Mouse (Mus musculus): Measurements from ENCODE around the gene Rasgrp2. TPM values are rescaled to one million over a fixed set of nuclear protein-coding genes. Genes with fewer than 3 reads are reported as not detected.

Rasgrp2 gene
- total and polyA plus RNA-seq, 3 experiments = 176 to 233 TPM; not detected in 1

- no peak for DNase-seq (ENCODE audit: low read depth, low spot score)
- H3K79me2 ChIP-seq (ENCODE audit: control insufficient read depth, insufficient read depth, low read length, poor library complexity) = peaks cover 34% of the 10 kb centered on the region
- H3K27me3 ChIP-seq (ENCODE audit: control insufficient read depth in 1 of 2, insufficient read depth in 2 of 2, low read length in 2 of 2) = no peaks in the 10 kb centered on the region
- no peaks in the 10 kb centered on the region for H3K9me3 ChIP-seq (replicated peaks; ENCODE audit: insufficient read depth, low read length)
- H3K4me3 ChIP-seq (ENCODE audit: control insufficient read depth in 1 of 2, insufficient read depth in 1 of 2, low read depth in 2 of 2, low read length in 2 of 2) = peak overlapping the region; percentile 56 to 90
- TF ChIP-seq JUND (IDR thresholded peaks at IDR 0.05; ENCODE audit: low read depth, low read length) = no peak
- TF ChIP-seq SIN3A (IDR thresholded peaks at IDR 0.05; ENCODE audit: low read length) = peak; percentile 82
- TF ChIP-seq KAT2A (conservative IDR thresholded peaks at IDR 0.05; ENCODE audit: low read depth, low read length) = no peak
- no peak for TF ChIP-seq MEF2A (IDR thresholded peaks at IDR 0.05; ENCODE audit: extremely low read depth, insufficient replicate concordance, low read depth, low read length, poor library complexity, severe bottlenecking)
- no peak for TF ChIP-seq MYC (IDR thresholded peaks at IDR 0.05; ENCODE audit: low read depth, low read length)
- 0 out of 2 replicates have a peak, but pooled peaks have one; percentile 23 for TF ChIP-seq TCF12 (IDR thresholded peaks at IDR 0.05; ENCODE audit: low read depth, low read length)
- no peak; the same call in 1 of the 2 replicates for TF ChIP-seq MAX (IDR thresholded peaks at IDR 0.05; ENCODE audit: low read length)
- TF ChIP-seq ZNF384 (IDR thresholded peaks at IDR 0.05; ENCODE audit: low read depth, low read length) = no peak
- TF ChIP-seq RAD21 (IDR thresholded peaks at IDR 0.05; ENCODE audit: low read depth, low read length) = no peak
- no peak for TF ChIP-seq ELF1 (IDR thresholded peaks at IDR 0.05; ENCODE audit: low read depth, low read length)
- no peak for TF ChIP-seq GABPA (IDR thresholded peaks at IDR 0.05; ENCODE audit: low read depth, low read length)
- no peak for TF ChIP-seq ZKSCAN1 (IDR thresholded peaks at IDR 0.05; ENCODE audit: low read depth, low read length)
- no peak for TF ChIP-seq BHLHE40 (IDR thresholded peaks at IDR 0.05; ENCODE audit: borderline replicate concordance, low read depth, low read length)
- no peak for TF ChIP-seq CTCF (IDR thresholded peaks at IDR 0.05 in 2 of 3, conservative IDR thresholded peaks at IDR 0.05 in 1 of 3; ENCODE audit: control insufficient read depth in 1 of 3, insufficient read depth in 1 of 3, low read depth in 2 of 3, low read length in 3 of 3, poor library complexity in 1 of 3, severe bottlenecking in 1 of 3)
- TF ChIP-seq NELFE (IDR thresholded peaks at IDR 0.05; ENCODE audit: low read depth, low read length) = 0 out of 2 replicates have a peak, but pooled peaks have one; percentile 49
- TF ChIP-seq GATA1 (IDR thresholded peaks at IDR 0.05; ENCODE audit: low read depth, low read length) = no peak
- no peak for TF ChIP-seq ZC3H11A (IDR thresholded peaks at IDR 0.05; ENCODE audit: low read depth, low read length)
- no peak for TF ChIP-seq POLR2AphosphoS2 (IDR thresholded peaks at IDR 0.05; ENCODE audit: low read length)
- no peak for TF ChIP-seq ETS1 (IDR thresholded peaks at IDR 0.05; ENCODE audit: low read depth, low read length)
- TF ChIP-seq HCFC1 (IDR thresholded peaks at IDR 0.05; ENCODE audit: low read depth, low read length) = no peak
- no peak for TF ChIP-seq RCOR1 (IDR thresholded peaks at IDR 0.05; ENCODE audit: low read depth, low read length)
- TF ChIP-seq POLR2A (IDR thresholded peaks at IDR 0.05; ENCODE audit: control insufficient read depth in 1 of 2, insufficient read depth in 1 of 2, low read depth in 1 of 2, low read length in 2 of 2, poor library complexity in 1 of 2) = no peak; a peak in 1 of 4 replicates
- H3K36me3 ChIP-seq (ENCODE audit: control insufficient read depth in 1 of 2, insufficient read depth in 2 of 2, low read length in 2 of 2) = peaks cover 29 to 39% of the 10 kb centered on the region in 2 experiments
- H3K9ac ChIP-seq (ENCODE audit: control insufficient read depth, low read depth, low read length, poor library complexity, severe bottlenecking) = peak overlapping the region; percentile 64
- H3K4me1 ChIP-seq (ENCODE audit: control insufficient read depth in 1 of 2, insufficient read depth in 2 of 2, low read length in 2 of 2) = peaks cover 10 to 14% of the 10 kb centered on the region in 2 experiments
- H3K27ac ChIP-seq (ENCODE audit: control insufficient read depth, low read depth, low read length) = peak overlapping the region; percentile 65
Observed at GRCm38 (mm10) chr19:6363091-6363410, 36.1 kb upstream of the Rasgrp2 start.
